Comparison of ENCODE assay signal across 12 mouse cellular contexts in genomic region chr7:35447996-35448846, GRCm38 (mm10). TPM values are rescaled to one million over a fixed set of nuclear protein-coding genes. Genes with fewer than 3 reads are reported as not detected.
DNase-seq lines count a peak whose midpoint lies in the region; ATAC-seq and TF ChIP-seq lines count a peak whose summit lies in the region.
"Had no signal": no experiment of that assay in that cellular context is flagged by ENCODE, and none has a peak within 500 bp of the region (broad histone marks: within the 10 kb centered on the region; RNA-seq: fewer than 3 reads in every experiment).

Gene Slc7a9, plus strand, starts transcription at chr7:35448796.

- peaks cover 7% of the 10 kb centered on the region; the same call in 1 of the 2 replicates for H3K4me1 ChIP-seq in liver, postnatal 0 days (ENCODE audit: insufficient read depth)
- H3K4me1 ChIP-seq: forebrain, embryonic 13.5 days; megakaryocyte, embryonic 14.5 days had no signal

- ATAC-seq in liver, postnatal 0 days: no peak; the same call in 1 of the 2 replicates
- ATAC-seq: forebrain, embryonic 13.5 days had no signal

- no peak within 1 kb of the TSS for H3K4me2 ChIP-seq in liver, postnatal 0 days (ENCODE audit: low read depth, low read length)
- H3K4me2 ChIP-seq: forebrain, embryonic 13.5 days had no signal

- no peaks in the 10 kb centered on the region for H3K9me3 ChIP-seq in liver, postnatal 0 days (ENCODE audit: low read length)
- H3K9me3 ChIP-seq: forebrain, embryonic 13.5 days had no signal

- no peaks in the 10 kb centered on the region for H3K27me3 ChIP-seq in liver, postnatal 0 days (ENCODE audit: insufficient read depth, low read length)
- H3K27me3 ChIP-seq: forebrain, embryonic 13.5 days had no signal

- TF ChIP-seq POLR2A in brain, embryonic 14.5 days (IDR thresholded peaks at IDR 0.05; ENCODE audit: borderline replicate concordance, extremely low read depth, insufficient read depth, insufficient read length, poor library complexity, severe bottlenecking): no peak

- H3K9ac ChIP-seq in liver, postnatal 0 days (replicated peaks): no peak within 1 kb of the TSS
- H3K9ac ChIP-seq: forebrain, embryonic 13.5 days had no signal

- H3K4me3 ChIP-seq in liver, postnatal 0 days (ENCODE audit: low read depth, low read length): no peak within 1 kb of the TSS
- H3K4me3 ChIP-seq: forebrain, embryonic 13.5 days; megakaryocyte, embryonic 14.5 days had no signal

- TF ChIP-seq EP300 in liver, postnatal 0 days (IDR thresholded peaks at IDR 0.05; ENCODE audit: low read depth): no peak

- peak; percentile 12 for DNase-seq in liver
- no peak for DNase-seq in liver, postnatal 0 days
- DNase-seq in brain, embryonic 14.5 days (ENCODE audit: low read depth): peak; percentile 4
- DNase-seq in kidney, adult 8-10 months: peak; percentile 82 to 92
- peak; percentile 12 for DNase-seq in ovary, postnatal 36 days (ENCODE audit: low spot score)
- no peak for DNase-seq in left cerebral cortex, adult 9 months (ENCODE audit: low spot score in 2 of 2)
- no peak for DNase-seq in thymus, postnatal 25 days
- DNase-seq in adrenal gland, postnatal 14 days: no peak
- DNase-seq: right cerebral cortex, adult 18-20 months had no signal

- no peak for TF ChIP-seq CTCF in liver, postnatal 0 days (IDR thresholded peaks at IDR 0.05; ENCODE audit: low read depth)
- TF ChIP-seq CTCF in brain, embryonic 14.5 days (IDR thresholded peaks at IDR 0.05; ENCODE audit: borderline replicate concordance, extremely low read depth, insufficient read depth, insufficient read length): no peak

- no peaks in the 10 kb centered on the region for H3K36me3 ChIP-seq in liver, postnatal 0 days (replicated peaks; ENCODE audit: insufficient read depth, low read length)

- WGBS in liver, postnatal 0 days (ENCODE audit: insufficient replicate concordance): 22% methylated on average over 15 of the region's 15 CpGs

- no peak within 1 kb of the TSS for H3K27ac ChIP-seq in liver, postnatal 0 days (ENCODE audit: low read depth)
- H3K27ac ChIP-seq: forebrain, embryonic 13.5 days had no signal

RNA-seq across cellular contexts. Expression of gene Slc7a9, which starts in this region (rescaled TPM):
- polyA plus RNA-seq in liver, postnatal 0 days (2015; fragmentation: Nextera tagmentation; extraction: Ambion mirVana): 0.15 and 0.27 TPM in 2 replicates
- polyA plus RNA-seq in brain, embryonic 14.5 days (2012; rRNA removed): 0.05 and 0.06 TPM in 2 replicates
- not detected in 2 replicates for total RNA-seq in adrenal gland, postnatal 14 days (2021)
- total RNA-seq: layer of hippocampus, postnatal 14 days had no signal

Comparison
In these comparisons a context has a peak if more than half of its experiments do, and no peak if none do; other contexts are left out.
1. DNase-seq: peak in liver (single experiment), kidney, adult 8-10 months (2 of 2) and ovary, postnatal 36 days (single experiment); none in liver, postnatal 0 days (single experiment), left cerebral cortex, adult 9 months (0 of 2), thymus, postnatal 25 days (single experiment) and adrenal gland, postnatal 14 days (single experiment).
2. Peak in DNase-seq in brain, embryonic 14.5 days; RNA of the gene not detected or under 1 TPM.